Mouse (Mus musculus): ENCODE results near the gene Fam240b.
A peak's percentile ranks its signal among the peaks of the same experiment; 100 is the strongest.

DNA sequence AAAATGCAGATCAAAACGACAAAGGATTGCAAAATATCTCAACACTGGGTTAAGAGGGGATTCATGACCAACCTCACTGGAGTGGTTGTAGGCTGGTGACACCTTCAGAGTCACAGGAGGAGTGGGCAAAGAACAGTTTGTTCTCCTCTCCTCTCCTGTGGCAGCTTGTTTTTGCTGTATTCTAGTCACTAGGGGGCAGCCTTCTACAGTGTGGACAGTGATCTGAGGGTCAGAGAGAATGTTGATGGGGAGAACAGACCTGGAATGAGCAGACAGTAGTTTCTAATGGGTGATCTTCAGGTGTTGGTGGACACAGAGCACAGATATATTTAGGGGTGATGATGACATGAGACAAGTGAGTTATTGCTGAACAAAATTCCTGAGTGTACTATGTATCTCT lies 49.6 kb downstream of the Fam240b start:
- no peak for TF ChIP-seq GATA1 (IDR thresholded peaks at IDR 0.05; ENCODE audit: borderline replicate concordance, low read length)
- TF ChIP-seq CTCF (IDR thresholded peaks at IDR 0.05; ENCODE audit: low read depth, low read length), result peak; percentile 33
- TF ChIP-seq TAL1 (conservative IDR thresholded peaks at IDR 0.05; ENCODE audit: low read depth, low read length), result no peak
- no peak for TF ChIP-seq GATA2 (IDR thresholded peaks at IDR 0.05; ENCODE audit: borderline replicate concordance, low read depth, low read length)
- no peak for TF ChIP-seq POLR2AphosphoS5 (IDR thresholded peaks at IDR 0.05; ENCODE audit: insufficient replicate concordance, low read depth, low read length)

All from G1E (cell line).